Mouse (Mus musculus) left cerebral cortex, adult 18-20 months (tissue): ENCODE results near the gene Ncoa3. TPM values are rescaled to one million over a fixed set of nuclear protein-coding genes. Genes with fewer than 3 reads are reported as not detected.

ENCODE experiments used
- DNase-seq, 2 experiments: peaks; one replicate each; pipeline ENCODE4 v3.0.0; 2021 to 2022; ENCODE audit warnings: low spot score in 2 of 2, mixed read lengths in 1 of 2
- total RNA-seq, 2 experiments: library from RNA; stranded (reverse); gene quantifications; 2 replicates each; pipeline ENCODE4 v1.2.3; 2021

Ncoa3 gene
- total RNA-seq, 2 experiments from 2014 or later: 35.8 to 38.7 TPM

DNA sequence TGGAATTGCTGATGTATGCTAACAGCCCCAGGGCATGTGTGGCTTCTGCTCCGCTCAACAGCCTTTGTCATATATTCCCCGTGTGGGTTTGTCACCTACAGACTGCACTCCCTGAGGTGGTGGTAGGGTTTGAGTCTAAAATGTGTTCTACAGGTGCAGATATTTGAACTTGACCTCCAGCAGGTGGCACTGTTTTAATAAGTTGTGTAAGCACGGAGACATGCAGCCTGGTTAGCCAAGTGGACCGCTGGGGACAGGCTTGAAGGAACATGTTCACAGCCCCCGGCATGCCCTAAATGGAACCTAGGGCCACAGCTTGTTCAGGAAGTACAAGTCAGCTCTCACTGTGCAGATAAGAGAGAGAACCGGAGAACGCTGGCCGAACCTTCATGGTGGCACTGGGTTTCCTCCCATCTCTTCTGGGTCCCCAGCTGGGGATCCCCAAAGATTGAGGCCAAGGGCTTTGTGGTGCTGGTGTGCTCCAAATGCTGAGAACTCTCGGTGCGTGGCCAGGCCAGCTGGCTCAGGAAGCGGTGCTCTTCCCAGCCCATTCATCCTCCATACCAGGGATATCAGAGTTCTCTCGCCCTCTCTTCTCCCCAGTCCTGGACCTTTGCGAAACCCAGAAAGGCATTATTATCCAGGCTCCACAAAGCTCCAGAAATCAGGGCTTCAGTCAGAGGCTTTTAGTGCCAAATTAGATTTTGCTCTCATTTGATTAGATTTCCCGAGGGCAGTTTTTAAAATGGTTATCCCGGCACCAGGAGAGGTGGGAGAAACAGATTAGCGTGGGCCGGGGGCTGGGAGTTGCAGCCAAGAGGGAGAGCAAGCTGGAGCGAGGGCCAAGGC, 105.2 kb downstream of the Ncoa3 start:
- DNase-seq: peak in 1 of 2 experiments; percentile 44

DNA sequence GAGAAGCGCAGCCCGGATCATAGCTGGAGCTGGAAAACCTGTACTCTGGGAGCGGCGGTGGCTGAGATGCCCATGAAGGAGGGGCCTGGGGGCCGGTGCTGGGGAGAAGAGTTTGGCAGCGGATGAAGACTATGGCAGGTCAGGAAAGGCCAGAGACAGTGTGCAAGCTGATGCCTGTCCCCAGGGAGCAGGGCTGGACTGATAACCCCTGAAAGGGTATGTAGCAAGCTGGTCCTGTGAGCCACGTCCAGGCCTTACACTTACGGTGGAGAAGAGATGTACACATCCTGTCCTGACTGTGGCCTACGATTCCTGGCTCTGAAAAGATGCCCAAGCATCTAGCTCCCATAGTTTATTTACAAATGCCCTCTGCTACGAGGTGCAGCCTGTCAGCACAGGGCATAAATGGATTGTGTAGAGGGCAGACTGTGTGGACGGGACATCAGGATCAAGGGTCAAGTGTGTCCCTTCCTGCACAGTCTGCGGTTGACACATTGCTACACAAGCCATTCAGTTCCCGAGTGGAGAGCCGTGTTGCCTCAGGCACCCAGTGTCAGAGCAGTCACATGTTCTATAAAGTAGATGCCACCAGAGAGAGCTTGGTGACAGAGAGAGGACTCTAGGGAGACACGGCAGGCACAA, 106.0 kb downstream of the Ncoa3 start:
- DNase-seq: no peak

DNA sequence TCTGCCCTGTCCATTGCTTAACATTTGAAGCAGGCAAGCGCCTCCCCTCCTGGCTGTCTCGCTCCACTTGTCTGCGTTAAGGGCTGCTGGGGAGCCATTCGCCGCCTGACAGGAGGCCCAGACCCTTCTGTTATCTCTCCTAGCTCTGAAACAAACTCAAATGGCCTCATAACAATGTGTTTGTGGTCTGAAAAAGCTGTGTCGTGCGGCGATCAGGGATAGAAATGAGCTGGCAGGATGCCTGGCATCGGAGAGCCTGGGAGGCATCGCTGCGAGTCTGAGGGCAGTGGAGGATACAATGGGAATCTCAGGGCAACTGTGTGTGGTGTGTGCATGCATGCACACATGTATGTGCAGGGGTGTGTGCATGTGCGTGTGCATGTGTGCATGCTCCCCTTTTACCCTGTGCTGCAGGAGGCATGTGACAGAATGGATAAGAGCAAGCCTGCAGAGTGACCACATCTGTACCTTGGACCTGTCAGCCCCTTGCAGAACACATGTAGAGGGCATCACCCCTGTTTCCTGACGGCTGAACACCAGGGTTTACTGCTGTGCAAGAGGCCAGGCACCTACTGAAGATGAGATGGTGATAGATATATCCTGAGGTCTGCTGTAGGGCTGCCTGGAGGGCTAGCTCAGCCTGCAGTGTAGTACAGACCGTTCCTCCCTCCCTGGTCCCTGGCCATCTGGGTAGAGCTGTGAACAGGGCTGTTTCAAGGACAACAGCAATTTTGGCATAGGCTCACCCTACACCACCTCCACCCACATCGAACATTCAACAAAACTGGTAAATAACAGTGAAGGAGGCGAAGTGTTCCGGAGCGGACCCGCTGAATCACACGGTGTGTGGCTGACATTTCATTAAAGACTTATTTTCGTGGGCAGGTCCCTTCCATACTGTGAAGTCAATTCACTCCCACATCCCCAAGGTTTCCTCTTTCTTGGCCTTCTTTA, 108.2 kb downstream of the Ncoa3 start:
- DNase-seq: peak; percentile 28 to 49

DNA sequence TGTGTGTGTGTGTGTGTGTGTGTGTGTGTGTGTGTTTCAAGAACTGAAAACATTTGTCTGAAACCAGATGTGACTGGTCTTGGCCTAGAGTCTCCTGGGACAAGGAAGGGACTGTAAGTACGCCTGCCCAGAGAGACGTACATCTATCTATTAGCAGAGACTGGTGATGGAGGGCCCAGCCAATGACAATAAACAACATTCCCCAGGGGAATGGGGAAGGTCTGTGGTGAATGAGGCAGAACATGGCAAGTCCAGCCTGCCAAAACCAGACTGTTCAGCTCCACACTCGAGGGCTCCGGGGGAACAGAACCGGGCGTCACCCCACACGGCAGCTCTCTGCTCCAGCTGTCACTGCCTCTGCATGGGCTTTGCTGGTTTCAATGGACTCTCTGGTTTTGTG, 110.5 kb downstream of the Ncoa3 start:
- no peak for DNase-seq

GRCm38 (mm10) chr2:166105911-166106310, 113.5 kb downstream of the Ncoa3 start:
- no peak for DNase-seq

- no peak for DNase-seq
These were observed 114.2 kb downstream of the Ncoa3 start for GRCm38 (mm10) chr2:166106631-166107030.

DNA sequence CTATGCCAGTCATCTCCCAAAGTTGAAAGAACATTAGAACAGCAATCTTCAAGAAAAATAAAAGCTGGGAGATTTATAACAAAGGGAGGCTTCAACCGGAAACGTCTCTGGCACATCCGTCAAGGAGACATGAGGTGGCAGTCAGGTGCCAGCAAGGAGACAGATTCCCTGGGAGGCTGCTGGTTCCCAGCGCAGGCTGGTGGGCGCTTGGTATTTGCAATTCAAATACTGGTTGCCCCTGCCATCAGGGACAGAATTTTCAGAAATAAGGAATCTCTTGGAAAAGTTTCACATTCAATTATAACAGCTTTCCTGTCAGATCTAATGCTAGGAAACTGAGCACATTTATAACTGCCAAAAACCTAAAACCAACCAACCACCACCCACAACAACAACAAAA, 115.5 kb downstream of the Ncoa3 start:
- peak in 1 of 2 experiments; percentile 22 for DNase-seq

- peak; percentile 84 to 91 for DNase-seq
These were observed 115.9 kb downstream of the Ncoa3 start for GRCm38 (mm10) chr2:166108326-166108725.

GRCm38 (mm10) chr2:166110764-166111163, 118.3 kb downstream of the Ncoa3 start:
- no peak for DNase-seq

- DNase-seq: no peak
These were observed 118.8 kb downstream of the Ncoa3 start for GRCm38 (mm10) chr2:166111238-166111637.

- no peak for DNase-seq
These were observed 119.4 kb downstream of the Ncoa3 start for GRCm38 (mm10) chr2:166111831-166112250.

DNA sequence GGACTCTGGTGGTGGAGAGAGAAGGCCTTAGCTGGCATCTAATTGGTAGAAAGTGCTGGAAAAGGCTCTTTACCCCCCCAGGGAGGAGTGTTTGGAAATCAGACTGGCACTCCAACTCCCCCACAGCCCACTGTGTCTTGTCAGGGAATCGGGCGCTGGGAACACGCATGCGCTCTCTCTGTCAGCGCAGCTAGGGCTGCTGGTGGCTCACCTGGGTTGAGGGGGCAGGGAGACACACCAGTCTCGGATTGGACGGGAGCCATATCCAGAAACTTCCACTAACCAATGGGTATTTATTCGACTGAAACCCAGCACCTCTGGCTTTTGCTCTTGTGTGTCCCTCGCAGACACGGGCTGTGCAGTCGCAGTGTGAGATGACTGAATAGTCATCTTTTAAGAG, 120.5 kb downstream of the Ncoa3 start:
- DNase-seq: no peak

DNA sequence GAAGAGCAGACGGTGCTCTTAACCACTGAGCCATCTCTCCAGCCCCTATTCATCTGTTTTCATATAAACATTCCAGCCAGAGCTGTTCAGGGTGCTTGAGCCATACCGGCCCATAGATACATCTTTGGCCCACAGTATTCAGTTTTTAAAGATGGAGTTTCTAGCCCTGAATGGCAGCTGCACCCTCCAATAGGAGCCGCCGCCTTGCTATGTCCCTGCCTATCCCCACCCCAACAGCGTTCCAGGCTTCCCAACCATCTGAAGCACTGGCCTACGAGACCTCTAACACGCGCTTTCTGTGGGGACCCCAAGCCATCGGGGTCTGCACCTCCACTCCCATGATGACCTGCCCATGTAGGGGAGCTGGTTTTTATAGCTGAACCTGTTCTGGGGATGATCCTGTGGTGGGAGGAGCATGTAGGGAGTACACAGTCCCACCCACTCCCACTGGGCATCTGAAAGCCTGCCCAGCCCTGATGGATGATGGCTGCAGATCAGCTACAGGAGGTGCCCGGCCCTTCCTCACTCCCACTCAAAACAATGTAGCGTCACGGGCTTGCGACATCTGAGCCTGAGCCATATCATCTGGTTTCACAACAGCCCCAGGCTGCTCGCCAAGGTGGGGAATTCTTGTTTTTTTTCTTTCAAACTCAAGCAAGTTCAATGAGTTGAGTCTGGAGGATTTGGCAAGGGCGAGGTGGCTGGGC, 123.3 kb downstream of the Ncoa3 start:
- DNase-seq: no peak

DNA sequence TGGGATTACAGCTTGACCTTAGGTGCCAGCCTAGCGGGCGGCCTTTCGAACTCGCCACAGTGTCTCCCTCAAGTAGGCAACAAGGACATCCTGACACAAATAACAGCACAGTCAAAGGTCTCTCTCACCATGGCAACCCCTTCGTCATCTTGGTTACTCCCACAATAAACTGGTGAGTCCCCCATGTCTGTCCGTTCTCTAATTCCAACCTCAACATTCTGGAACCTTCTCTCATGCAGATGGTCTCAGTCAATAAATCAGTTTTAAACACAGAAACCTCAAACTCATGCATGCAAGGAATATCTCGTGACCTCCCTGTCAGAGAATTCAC, 123.8 kb downstream of the Ncoa3 start:
- DNase-seq: no peak

DNA sequence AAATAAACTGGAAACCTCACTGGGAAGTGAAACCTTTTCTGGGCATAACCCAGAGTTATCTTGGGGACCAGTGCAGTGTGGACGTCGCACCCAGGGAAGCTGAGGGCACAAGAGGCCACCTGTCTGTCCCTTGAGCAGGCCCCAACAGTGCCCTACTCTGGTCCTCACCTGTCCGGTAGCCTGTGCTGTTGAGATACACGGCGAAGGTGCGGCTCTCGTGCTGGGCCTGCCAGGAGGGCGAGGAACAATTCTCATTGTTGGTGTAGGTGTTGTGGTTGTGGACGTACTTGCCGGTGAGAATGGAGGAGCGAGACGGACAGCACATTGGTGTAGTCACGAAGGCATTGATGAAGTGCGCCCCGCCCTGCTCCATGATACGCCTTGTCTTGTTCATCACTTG, 124.3 kb downstream of the Ncoa3 start:
- no peak for DNase-seq

DNA sequence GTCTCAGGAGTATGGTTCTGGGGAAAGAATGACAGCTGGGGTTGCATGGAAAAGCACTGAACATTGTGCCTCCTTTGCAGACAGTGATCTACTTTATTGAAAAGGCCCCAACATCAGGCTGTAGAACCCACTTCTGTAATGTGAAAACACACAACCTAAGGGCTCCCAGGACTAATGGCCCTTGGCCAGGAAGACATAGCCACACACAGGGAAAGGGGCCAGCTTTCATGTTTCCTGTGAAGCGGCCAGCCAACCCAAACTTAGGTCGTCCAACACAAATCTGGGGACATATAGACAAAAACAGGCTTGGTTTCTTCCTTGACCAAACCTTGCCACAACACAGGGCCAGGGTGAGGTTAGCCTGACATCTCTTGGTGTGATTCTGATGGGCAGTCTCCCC, 127.6 kb downstream of the Ncoa3 start:
- no peak for DNase-seq

GRCm38 (mm10) chr2:166121681-166122355, 129.4 kb downstream of the Ncoa3 start:
- no peak for DNase-seq

- DNase-seq: no peak
These were observed 130.3 kb downstream of the Ncoa3 start for GRCm38 (mm10) chr2:166122781-166123180.
